Mouse (Mus musculus) left cerebral cortex, adult 2 months (tissue): Measurements from ENCODE around the gene Tmem220. TPM values are rescaled to one million over a fixed set of nuclear protein-coding genes. Genes with fewer than 3 reads are reported as not detected.

Source experiments
- DNase-seq, 2 experiments: peaks; one replicate each; pipeline ENCODE4 v3.0.0; 2021 to 2022; ENCODE audit warnings: low spot score in 2 of 2, mixed read lengths in 1 of 2; ENCODE audit errors: extremely low spot score in 1 of 2
- H3K27ac ChIP-seq: fragments of 200-600 bp; 2 replicates; pipeline ENCODE4 v1.8.1; 2022
- H3K4me3 ChIP-seq: fragments of 200-600 bp; 2 replicates; pipeline ENCODE4 v1.8.1; 2022
- CTCF ChIP-seq: fragments of 200-600 bp; IDR thresholded peaks from 2 replicates; pipeline ENCODE4 v1.8.1; 2022; ENCODE audit warnings: antibody characterized with exemption, mild to moderate bottlenecking, moderate library complexity
- intact Hi-C: fragments of 180-260 bp; cut with DNase I; formaldehyde crosslinking; loops from one replicate; pipeline ENCODE4 v1.15.1; 2025
- total RNA-seq, 2 experiments: library from RNA; stranded (reverse); gene quantifications; 2 replicates each; pipeline ENCODE4 v1.2.3; 2021

Tmem220 gene
- total RNA-seq, 2 experiments from 2014 or later: 0.56 to 0.79 TPM

GRCm38 (mm10) chr11:67077435-67077834 is 52.5 kb downstream of the Tmem220 start:
- Histone ChIP-seq H3K4me3 (no peak overlapping the region), H3K27ac (no peak overlapping the region)
- DNase-seq: no peak
- intact Hi-C loops: no loop called here
- no peak for TF ChIP-seq CTCF

- DNase-seq: no peak
- intact Hi-C loops: no loop called here
- Histone ChIP-seq H3K27ac (no peak within 1 kb of the TSS), H3K4me3 (no peak within 1 kb of the TSS)
- no peak for TF ChIP-seq CTCF
These were observed 53.0 kb downstream of the Tmem220 start, which contains the start of gene Myh3 for GRCm38 (mm10) chr11:67078000-67078399. Gene Myh3, plus strand, starts transcription at chr11:67078300.

GRCm38 (mm10) chr11:67078888-67079287 is 53.9 kb downstream of the Tmem220 start:
- Histone ChIP-seq H3K4me3 (no peak overlapping the region), H3K27ac (no peak overlapping the region)
- no peak for DNase-seq
- intact Hi-C loops: no loop called here
- TF ChIP-seq CTCF: no peak

GRCm38 (mm10) chr11:67079740-67080139 is 54.8 kb downstream of the Tmem220 start:
- H3K4me3 ChIP-seq: no peak overlapping the region
- no peak for DNase-seq
- intact Hi-C loops: no loop called here
- no peak overlapping the region for H3K27ac ChIP-seq
- no peak for TF ChIP-seq CTCF

GRCm38 (mm10) chr11:67080168-67080567 is 55.2 kb downstream of the Tmem220 start:
- intact Hi-C loops: no loop called here
- peak; percentile 87 for TF ChIP-seq CTCF
- Histone ChIP-seq H3K4me3 (no peak overlapping the region), H3K27ac (no peak overlapping the region)
- DNase-seq: peak; percentile 42 to 67

- Histone ChIP-seq H3K27ac (no peak overlapping the region), H3K4me3 (no peak overlapping the region)
- intact Hi-C loops: no loop called here
- TF ChIP-seq CTCF: no peak
- DNase-seq: no peak
These were observed 56.2 kb downstream of the Tmem220 start for GRCm38 (mm10) chr11:67081125-67081649.

GRCm38 (mm10) chr11:67082188-67082587 is 57.2 kb downstream of the Tmem220 start:
- TF ChIP-seq CTCF: no peak
- H3K4me3 ChIP-seq: no peak overlapping the region
- DNase-seq: no peak
- intact Hi-C loops: no loop called here
- H3K27ac ChIP-seq: no peak overlapping the region

GRCm38 (mm10) chr11:67082793-67083192 is 57.8 kb downstream of the Tmem220 start:
- intact Hi-C loops: no loop called here
- H3K27ac ChIP-seq: no peak overlapping the region
- no peak for TF ChIP-seq CTCF
- H3K4me3 ChIP-seq: no peak overlapping the region
- DNase-seq: no peak

- no peak for DNase-seq
- Histone ChIP-seq H3K4me3 (no peak overlapping the region), H3K27ac (no peak overlapping the region)
- intact Hi-C loops: no loop called here
- TF ChIP-seq CTCF: no peak
These were observed 58.3 kb downstream of the Tmem220 start for GRCm38 (mm10) chr11:67083239-67083638.

- DNase-seq: no peak
- Histone ChIP-seq H3K27ac (no peak overlapping the region), H3K4me3 (no peak overlapping the region)
- TF ChIP-seq CTCF: no peak; the same call in 1 of the 2 replicates
- intact Hi-C loops: no loop called here
These were observed 58.9 kb downstream of the Tmem220 start for GRCm38 (mm10) chr11:67083712-67084340.

Other genes starting within 250 kb of the Tmem220 start
- under 1 TPM; 0.16 to 0.23 TPM for gene Pirt, start 113.2 kb upstream of the Tmem220 start, total RNA-seq
- gene Tmem238l, start 68.5 kb upstream of the Tmem220 start, total RNA-seq: not detected
- gene Adprm, start 27.4 kb downstream of the Tmem220 start, total RNA-seq: 10 to 100 TPM; 24.2 to 24.8 TPM
- gene Sco1, start 27.5 kb downstream of the Tmem220 start, total RNA-seq: 10 to 100 TPM; 10.2 to 11.2 TPM
- gene Myh3, start 53.1 kb downstream of the Tmem220 start, total RNA-seq: 1 to 10 TPM; 4.7 to 6.0 TPM
- gene Myh2, start 145.9 kb downstream of the Tmem220 start, total RNA-seq: under 1 TPM; 0.43 to 0.61 TPM
- under 1 TPM; 0.21 to 0.25 TPM for gene Myh1, start 174.9 kb downstream of the Tmem220 start, total RNA-seq
- under 1 TPM; 0.18 to 0.26 TPM for gene Myh4, start 212.9 kb downstream of the Tmem220 start, total RNA-seq